In the genomic region with DNA sequence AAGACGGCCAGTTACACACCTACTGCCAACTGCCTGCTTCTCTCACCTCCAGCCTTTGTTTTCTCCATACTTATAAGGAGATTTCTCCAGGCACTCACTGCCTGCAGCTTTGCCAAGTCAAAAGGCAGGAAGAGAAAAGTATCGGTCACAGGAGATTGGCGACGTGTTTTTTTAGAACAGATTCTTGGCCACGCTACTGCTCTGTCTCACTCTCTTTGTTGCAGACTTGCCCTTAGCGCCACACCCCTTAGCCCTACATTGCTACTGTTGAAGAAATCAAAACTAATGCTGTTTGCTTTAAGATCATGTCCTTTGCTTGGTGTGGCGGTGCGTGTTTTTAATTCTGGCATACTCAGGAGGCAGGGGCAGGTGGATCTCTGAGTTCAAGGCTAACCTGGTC, we compare ENCODE assay signal across 22 mouse cellular contexts. TPM values are rescaled to one million over a fixed set of nuclear protein-coding genes. Genes with fewer than 3 reads are reported as not detected.
A peak's percentile ranks its signal among the peaks of the same experiment; 100 is the strongest.
DNase-seq lines count a peak whose midpoint lies in the region; ATAC-seq and TF ChIP-seq lines count a peak whose summit lies in the region.
"Had no signal": no experiment of that assay in that cellular context is flagged by ENCODE, and none has a peak within 500 bp of the region (broad histone marks: within the 10 kb centered on the region; RNA-seq: fewer than 3 reads in every experiment).

No protein-coding gene starts in this region.

- H3K4me1 ChIP-seq in heart, embryonic 16.5 days (ENCODE audit: control insufficient read depth, insufficient read depth, low read length): peaks cover 24% of the 10 kb centered on the region
- peaks cover 20% of the 10 kb centered on the region for H3K4me1 ChIP-seq in kidney, postnatal 0 days (replicated peaks; ENCODE audit: insufficient read depth, low read length)
- H3K4me1 ChIP-seq in embryonic facial prominence, embryonic 13.5 days: peaks cover 27% of the 10 kb centered on the region
- H3K4me1 ChIP-seq in stomach, embryonic 14.5 days (ENCODE audit: control insufficient read depth, insufficient read depth, low read length): peaks cover 21% of the 10 kb centered on the region
- peaks cover 42% of the 10 kb centered on the region for H3K4me1 ChIP-seq in forebrain, embryonic 10.5 days

- peak overlapping the region; percentile 43; the same call in 1 of the 2 replicates for H3K27ac ChIP-seq in heart, embryonic 16.5 days (ENCODE audit: low read length)
- H3K27ac ChIP-seq in kidney, postnatal 0 days: peak overlapping the region; percentile 19; the same call in 1 of the 2 replicates
- H3K27ac ChIP-seq in embryonic facial prominence, embryonic 13.5 days: 0 out of 2 replicates have a peak overlapping the region, but pooled peaks have one; percentile 1
- H3K27ac ChIP-seq in stomach, embryonic 14.5 days (ENCODE audit: low read length): peak overlapping the region; percentile 77; the same call in 1 of the 2 replicates
- H3K27ac ChIP-seq in forebrain, embryonic 10.5 days: no peak overlapping the region
- H3K27ac ChIP-seq: layer of hippocampus, adult 2 months had no signal

- H3K9ac ChIP-seq in heart, embryonic 16.5 days (ENCODE audit: low read length): no peak overlapping the region
- H3K9ac ChIP-seq in kidney, postnatal 0 days (ENCODE audit: low read depth, low read length): no peak overlapping the region
- H3K9ac ChIP-seq in embryonic facial prominence, embryonic 13.5 days: no peak overlapping the region
- H3K9ac ChIP-seq in stomach, embryonic 14.5 days (replicated peaks; ENCODE audit: low read depth, low read length): no peak overlapping the region

- no peak for DNase-seq in heart, postnatal 36 days
- no peak for DNase-seq in kidney, postnatal 0 days (ENCODE audit: low spot score)
- no peak for DNase-seq in kidney, adult 9 months
- no peak for DNase-seq in forebrain, embryonic 10.5 days (ENCODE audit: extremely low spot score, low spot score)
- no peak for DNase-seq in right cerebral cortex, adult 2 months (ENCODE audit: low spot score in 2 of 2)
- DNase-seq: adrenal gland, postnatal 36 days; B cell, adult 2 months; cerebellum, adult 11-12 months; cerebellum, postnatal 14 days; kidney, postnatal 10 days; layer of hippocampus, postnatal 36 days; liver; midbrain, embryonic 14.5 days; right cerebral cortex, postnatal 14 days; thymus, postnatal 14 days had no signal

- no peak for TF ChIP-seq CTCF in kidney, postnatal 0 days (IDR thresholded peaks at IDR 0.05; ENCODE audit: low read depth)

- H3K27me3 ChIP-seq in heart, embryonic 16.5 days (ENCODE audit: control insufficient read depth, insufficient read depth, low read length): peaks cover 3% of the 10 kb centered on the region; the same call in 1 of the 2 replicates
- H3K27me3 ChIP-seq in kidney, postnatal 0 days (ENCODE audit: insufficient read depth, low read length): no peaks in the 10 kb centered on the region
- H3K27me3 ChIP-seq in embryonic facial prominence, embryonic 13.5 days: peaks cover 43% of the 10 kb centered on the region
- no peaks in the 10 kb centered on the region for H3K27me3 ChIP-seq in stomach, embryonic 14.5 days (ENCODE audit: control insufficient read depth, insufficient read depth, low read length)
- peaks cover 58% of the 10 kb centered on the region for H3K27me3 ChIP-seq in forebrain, embryonic 10.5 days (ENCODE audit: poor library complexity, severe bottlenecking)

- H3K36me3 ChIP-seq in heart, embryonic 16.5 days (ENCODE audit: control insufficient read depth, insufficient read depth): no peaks in the 10 kb centered on the region
- no peaks in the 10 kb centered on the region for H3K36me3 ChIP-seq in kidney, postnatal 0 days (ENCODE audit: insufficient read depth, low read length)
- H3K36me3 ChIP-seq in embryonic facial prominence, embryonic 13.5 days: no peaks in the 10 kb centered on the region
- no peaks in the 10 kb centered on the region for H3K36me3 ChIP-seq in stomach, embryonic 14.5 days (ENCODE audit: control insufficient read depth, insufficient read depth, low read length)
- H3K36me3 ChIP-seq in forebrain, embryonic 10.5 days (replicated peaks): no peaks in the 10 kb centered on the region

- no peaks in the 10 kb centered on the region for H3K9me3 ChIP-seq in heart, embryonic 16.5 days (replicated peaks; ENCODE audit: control insufficient read depth, low read length)
- no peaks in the 10 kb centered on the region for H3K9me3 ChIP-seq in kidney, postnatal 0 days (replicated peaks; ENCODE audit: low read length)
- no peaks in the 10 kb centered on the region for H3K9me3 ChIP-seq in embryonic facial prominence, embryonic 13.5 days
- H3K9me3 ChIP-seq in stomach, embryonic 14.5 days (ENCODE audit: control insufficient read depth, low read depth, low read length): no peaks in the 10 kb centered on the region
- H3K9me3 ChIP-seq in forebrain, embryonic 10.5 days: no peaks in the 10 kb centered on the region

- H3K4me3 ChIP-seq in heart, embryonic 16.5 days (ENCODE audit: low read length): no peak overlapping the region
- H3K4me3 ChIP-seq in kidney, postnatal 0 days (replicated peaks; ENCODE audit: low read depth, low read length): no peak overlapping the region
- H3K4me3 ChIP-seq in embryonic facial prominence, embryonic 13.5 days: no peak overlapping the region
- H3K4me3 ChIP-seq in stomach, embryonic 14.5 days (ENCODE audit: low read depth, low read length): no peak overlapping the region
- no peak overlapping the region for H3K4me3 ChIP-seq in forebrain, embryonic 10.5 days
- H3K4me3 ChIP-seq: layer of hippocampus, adult 2 months; megakaryocyte, embryonic 14.5 days; myocyte had no signal

- H3K4me2 ChIP-seq in heart, embryonic 16.5 days (ENCODE audit: low read depth, low read length): no peak overlapping the region
- H3K4me2 ChIP-seq in kidney, postnatal 0 days (ENCODE audit: low read length): no peak overlapping the region
- H3K4me2 ChIP-seq in embryonic facial prominence, embryonic 13.5 days: no peak overlapping the region
- H3K4me2 ChIP-seq in stomach, embryonic 14.5 days (replicated peaks; ENCODE audit: low read depth, low read length): no peak overlapping the region

- intact Hi-C loops in heart, postnatal 36 days (cut with DNase I): no loop called here

- WGBS in heart, embryonic 16.5 days: 41% methylated on average over 8 of the region's 8 CpGs
- WGBS in kidney, postnatal 0 days: 51% methylated on average over 8 of the region's 8 CpGs
- 56% methylated on average over 8 of the region's 8 CpGs for WGBS in embryonic facial prominence, embryonic 13.5 days
- 56% methylated on average over 8 of the region's 8 CpGs for WGBS in stomach, embryonic 14.5 days
- WGBS in forebrain, embryonic 10.5 days: 80% methylated on average over 8 of the region's 8 CpGs

- ATAC-seq in heart, embryonic 16.5 days (replicated peaks; ENCODE audit: extremely low read depth, insufficient read depth, low FRiP score): peak; percentile 39; the same call in 1 of the 2 replicates
- no peak for ATAC-seq in kidney, postnatal 0 days (replicated peaks; ENCODE audit: low FRiP score, low read depth)
- no peak for ATAC-seq in embryonic facial prominence, embryonic 13.5 days (ENCODE audit: insufficient number of reproducible peaks, insufficient read depth, low FRiP score, low TSS enrichment, low read depth)
- ATAC-seq in stomach, embryonic 14.5 days (ENCODE audit: insufficient number of reproducible peaks, insufficient read depth, low FRiP score, low read depth): no peak

RNA-seq across cellular contexts. Expression of a gene that starts 4.1 kb away (rescaled TPM):
- 127 and 215 TPM in 2 replicates for polyA plus RNA-seq in heart, embryonic 16.5 days (2015; fragmentation: Nextera tagmentation; extraction: Ambion mirVana)
- 1 to 10 TPM; 2.5 to 5.1 TPM for total RNA-seq in heart, postnatal 36 days (2021)
- 252 and 256 TPM in 2 replicates for polyA plus RNA-seq in kidney, postnatal 0 days (2015; fragmentation: Nextera tagmentation; extraction: Ambion mirVana)
- polyA plus RNA-seq in embryonic facial prominence, embryonic 13.5 days (2015; fragmentation: Nextera tagmentation; extraction: Ambion mirVana): 36.0 and 58.9 TPM in 2 replicates
- 407 and 452 TPM in 2 replicates for polyA plus RNA-seq in stomach, embryonic 14.5 days (2014; fragmentation: Nextera tagmentation; extraction: Ambion mirVana)
- 34.4 and 37.1 TPM in 2 replicates for polyA plus RNA-seq in forebrain, embryonic 10.5 days (2016; fragmentation: Nextera tagmentation; extraction: Ambion mirVana)
- polyA plus RNA-seq: myocyte had no signal

RNA-seq across cellular contexts. Expression of a gene that starts 19.6 kb away (rescaled TPM):
- 132 and 209 TPM in 2 replicates for polyA plus RNA-seq in heart, embryonic 16.5 days (2015; fragmentation: Nextera tagmentation; extraction: Ambion mirVana)
- 1 to 10 TPM; 1.4 to 2.5 TPM for total RNA-seq in heart, postnatal 36 days (2021)
- 305 and 333 TPM in 2 replicates for polyA plus RNA-seq in kidney, postnatal 0 days (2015; fragmentation: Nextera tagmentation; extraction: Ambion mirVana)
- 38.6 and 86.0 TPM in 2 replicates for polyA plus RNA-seq in embryonic facial prominence, embryonic 13.5 days (2015; fragmentation: Nextera tagmentation; extraction: Ambion mirVana)
- polyA plus RNA-seq in stomach, embryonic 14.5 days (2014; fragmentation: Nextera tagmentation; extraction: Ambion mirVana): 707 and 780 TPM in 2 replicates
- polyA plus RNA-seq in forebrain, embryonic 10.5 days (2016; fragmentation: Nextera tagmentation; extraction: Ambion mirVana): 32.6 and 35.6 TPM in 2 replicates
- total RNA-seq: left cerebral cortex, postnatal 36 days had no signal

RNA-seq across cellular contexts. Expression of a gene that starts 49.7 kb away (rescaled TPM):
- 71.5 and 75.0 TPM in 2 replicates for polyA plus RNA-seq in heart, embryonic 16.5 days (2015; fragmentation: Nextera tagmentation; extraction: Ambion mirVana)
- total RNA-seq in heart, postnatal 36 days (2021): 100 to 1,000 TPM; 149 to 165 TPM
- 96.1 and 102 TPM in 2 replicates for polyA plus RNA-seq in kidney, postnatal 0 days (2015; fragmentation: Nextera tagmentation; extraction: Ambion mirVana)
- polyA plus RNA-seq in embryonic facial prominence, embryonic 13.5 days (2015; fragmentation: Nextera tagmentation; extraction: Ambion mirVana): 120 and 129 TPM in 2 replicates
- 129 and 134 TPM in 2 replicates for polyA plus RNA-seq in stomach, embryonic 14.5 days (2014; fragmentation: Nextera tagmentation; extraction: Ambion mirVana)
- 140 and 143 TPM in 2 replicates for polyA plus RNA-seq in forebrain, embryonic 10.5 days (2016; fragmentation: Nextera tagmentation; extraction: Ambion mirVana)
